Mouse (Mus musculus) megakaryocyte, adult 5-6 weeks (primary cell): ENCODE results near the gene Metrn. TPM values are rescaled to one million over a fixed set of nuclear protein-coding genes. Genes with fewer than 3 reads are reported as not detected.

Experiments
- ATAC-seq: 2 replicates; pipeline ENCODE4 v1.8.0; 2016; ENCODE audit warnings: mild to moderate bottlenecking, inconsistent platforms; ENCODE audit not compliant: poor library complexity, severe bottlenecking
- total RNA-seq, 2 experiments: library from RNA; stranded (forward) in 1 of 2; stranded (reverse) in 1 of 2; fragments of 153-499, 151-499 nt in 1 of 2; fragments of 221-1000, 200-1000 nt in 1 of 2; gene quantifications; 2 replicates each; pipeline versions ENCODE4 v1.2.3 to v1.2.4; 2015 to 2017

Metrn gene
- total RNA-seq, 2 experiments from 2014 or later: 3.2 to 11.2 TPM

DNA sequence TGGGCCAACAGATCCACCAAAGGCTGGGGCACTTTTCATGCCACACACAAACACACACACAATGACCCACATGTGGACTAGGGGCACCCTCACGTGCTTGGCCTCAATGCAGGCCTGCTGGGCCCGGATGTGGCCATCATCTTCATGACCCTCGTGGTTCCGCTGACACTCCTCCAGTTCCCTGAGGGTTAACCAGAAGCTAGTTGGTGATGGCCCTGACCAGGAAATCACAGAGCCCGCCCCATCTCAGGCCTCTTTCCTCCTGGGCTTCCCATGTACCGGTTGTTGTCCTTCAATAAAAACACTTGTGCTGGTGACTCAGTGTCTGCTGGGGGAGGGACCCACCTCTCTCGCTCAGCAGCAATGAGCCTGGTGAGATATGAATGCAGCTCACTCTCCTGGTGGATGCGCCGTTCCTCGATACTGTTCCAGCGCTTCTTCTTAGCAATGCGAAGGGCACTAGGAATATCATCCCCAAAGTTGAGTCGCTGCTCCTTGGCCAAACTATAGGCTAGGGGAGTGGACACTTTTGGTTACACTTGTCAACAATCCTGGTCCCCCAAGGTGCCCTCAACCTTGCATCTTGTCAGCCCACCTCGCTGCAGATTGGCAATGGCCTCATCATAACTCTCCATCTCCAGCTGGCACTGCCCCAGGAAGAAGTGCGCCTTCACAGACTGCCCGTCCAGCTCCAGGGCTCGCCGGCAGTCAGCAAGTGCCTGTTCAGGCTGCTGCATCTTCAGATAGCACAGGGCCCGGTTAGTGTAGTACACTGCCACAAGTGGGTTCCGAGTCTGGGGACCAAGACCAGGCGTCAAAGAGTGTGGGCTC lies 34.7 kb upstream of the Metrn start:
- ATAC-seq: no peak

GRCm38 (mm10) chr17:25830806-25831431 lies 34.0 kb upstream of the Metrn start:
- ATAC-seq: no peak

GRCm38 (mm10) chr17:25830200-25830753 lies 33.3 kb upstream of the Metrn start:
- ATAC-seq: no peak

- no peak for ATAC-seq
These were observed 32.7 kb upstream of the Metrn start for GRCm38 (mm10) chr17:25829558-25830017.

DNA sequence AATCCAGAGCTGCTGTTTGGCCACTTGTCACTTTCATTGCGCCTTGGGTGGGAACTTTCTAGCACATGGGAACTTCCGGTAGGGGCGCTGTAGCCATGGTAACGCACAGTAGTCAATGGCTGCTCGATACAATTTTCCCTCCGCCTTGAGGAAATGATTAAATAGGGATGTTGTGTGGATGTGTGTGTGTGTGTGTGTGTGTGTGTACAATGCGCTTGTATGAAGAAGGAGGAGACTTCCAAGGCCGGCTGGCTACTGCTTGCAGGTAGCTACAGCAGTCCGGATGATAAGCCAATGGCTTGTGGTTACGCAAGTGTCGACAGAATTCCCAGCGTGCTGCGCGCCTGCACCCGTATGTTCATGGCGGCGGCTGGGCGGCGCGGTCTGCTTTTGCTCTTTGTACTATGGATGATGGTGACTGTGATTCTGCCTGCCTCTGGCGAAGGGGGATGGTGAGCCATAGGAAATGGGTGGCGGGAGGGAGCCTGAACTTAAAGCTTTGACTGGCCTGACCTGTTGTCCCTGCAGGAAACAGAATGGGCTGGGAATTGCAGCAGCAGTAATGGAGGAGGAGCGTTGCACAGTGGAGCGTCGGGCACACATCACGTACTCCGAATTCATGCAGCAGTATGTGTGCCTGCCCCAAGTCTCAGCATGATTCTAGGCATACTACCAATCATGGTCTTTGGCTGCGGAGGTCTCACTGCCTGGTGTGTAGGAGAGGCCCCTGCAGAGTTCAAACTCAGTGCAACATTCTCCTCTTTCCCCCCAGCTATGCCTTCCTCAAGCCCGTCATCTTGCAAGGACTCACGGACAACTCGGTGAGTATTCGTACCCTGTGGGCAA lies 32.0 kb upstream of the Metrn start, which contains the start of gene Jmjd8:
Gene Jmjd8, plus strand, starts transcription at position 156 of the 846 bp plus-strand sequence.
- peak; percentile 34 for ATAC-seq

DNA sequence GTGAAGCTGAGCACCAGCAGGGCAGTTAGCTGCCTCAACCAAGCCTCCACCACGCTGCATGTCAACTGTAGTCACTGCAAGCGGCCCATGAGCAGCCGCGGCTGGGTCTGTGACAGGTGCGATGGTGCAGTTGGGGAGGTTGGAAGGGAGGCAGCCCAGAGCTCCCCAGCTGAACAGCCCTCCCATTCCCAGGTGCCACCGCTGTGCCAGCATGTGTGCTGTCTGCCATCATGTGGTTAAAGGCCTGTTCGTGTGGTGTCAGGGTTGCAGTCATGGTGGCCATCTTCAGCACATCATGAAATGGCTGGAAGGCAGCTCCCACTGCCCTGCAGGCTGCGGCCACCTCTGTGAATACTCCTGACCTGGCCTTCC lies 31.3 kb upstream of the Metrn start:
- no peak for ATAC-seq

GRCm38 (mm10) chr17:25827546-25828222 lies 30.7 kb upstream of the Metrn start:
- ATAC-seq: no peak

DNA sequence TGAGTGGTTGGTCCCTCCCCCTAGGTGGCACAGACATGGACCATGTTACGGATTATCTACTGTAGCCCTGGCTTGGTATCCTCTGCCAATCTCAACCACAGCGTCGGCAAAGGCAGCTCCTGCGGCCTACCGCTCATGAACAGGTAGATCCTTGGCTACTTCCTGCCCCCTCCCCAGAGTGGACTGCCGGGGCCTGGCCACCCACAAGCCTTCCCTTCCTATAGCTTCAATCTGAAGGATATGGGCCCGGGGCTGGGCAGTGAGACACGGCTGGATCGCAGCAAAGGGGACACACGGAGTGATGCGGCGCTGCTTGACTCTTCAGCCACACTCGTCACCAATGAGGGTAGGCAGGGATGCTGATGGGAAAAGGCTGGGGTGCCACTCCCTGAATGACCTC lies 30.1 kb upstream of the Metrn start:
- ATAC-seq: no peak

DNA sequence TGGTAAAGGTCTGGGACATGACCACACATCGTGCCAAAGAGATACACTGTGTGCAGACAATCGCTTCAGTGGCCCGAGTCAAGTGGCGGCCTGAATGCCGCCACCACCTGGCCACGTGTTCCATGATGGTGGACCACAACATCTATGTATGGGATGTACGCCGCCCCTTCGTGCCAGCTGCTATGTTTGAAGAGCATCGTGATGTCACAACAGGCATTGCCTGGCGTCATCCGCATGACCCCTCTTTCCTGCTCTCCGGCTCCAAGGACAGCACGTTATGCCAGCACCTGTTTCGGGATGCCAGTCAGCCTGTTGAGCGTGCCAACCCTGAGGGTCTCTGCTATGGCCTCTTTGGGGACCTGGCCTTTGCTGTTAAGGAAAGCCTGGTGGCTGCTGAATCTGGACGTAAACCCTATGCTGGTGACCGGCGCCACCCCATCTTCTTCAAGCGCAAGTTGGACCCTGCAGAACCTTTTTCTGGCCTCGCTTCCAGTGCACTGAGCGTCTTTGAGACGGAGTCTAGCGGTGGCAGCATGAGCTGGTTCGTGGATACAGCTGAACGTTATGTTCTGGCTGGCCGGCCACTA lies 29.1 kb upstream of the Metrn start:
- ATAC-seq: no peak

- no peak for ATAC-seq
These were observed 28.4 kb upstream of the Metrn start for GRCm38 (mm10) chr17:25825311-25825710.

GRCm38 (mm10) chr17:25824362-25825142 lies 27.6 kb upstream of the Metrn start:
- no peak for ATAC-seq

- peak; percentile 94 for ATAC-seq
These were observed 26.5 kb upstream of the Metrn start, which contains the start of gene Wdr24 for GRCm38 (mm10) chr17:25823452-25823851. TSS of gene Wdr24 (plus strand) at chr17:25823627.

DNA sequence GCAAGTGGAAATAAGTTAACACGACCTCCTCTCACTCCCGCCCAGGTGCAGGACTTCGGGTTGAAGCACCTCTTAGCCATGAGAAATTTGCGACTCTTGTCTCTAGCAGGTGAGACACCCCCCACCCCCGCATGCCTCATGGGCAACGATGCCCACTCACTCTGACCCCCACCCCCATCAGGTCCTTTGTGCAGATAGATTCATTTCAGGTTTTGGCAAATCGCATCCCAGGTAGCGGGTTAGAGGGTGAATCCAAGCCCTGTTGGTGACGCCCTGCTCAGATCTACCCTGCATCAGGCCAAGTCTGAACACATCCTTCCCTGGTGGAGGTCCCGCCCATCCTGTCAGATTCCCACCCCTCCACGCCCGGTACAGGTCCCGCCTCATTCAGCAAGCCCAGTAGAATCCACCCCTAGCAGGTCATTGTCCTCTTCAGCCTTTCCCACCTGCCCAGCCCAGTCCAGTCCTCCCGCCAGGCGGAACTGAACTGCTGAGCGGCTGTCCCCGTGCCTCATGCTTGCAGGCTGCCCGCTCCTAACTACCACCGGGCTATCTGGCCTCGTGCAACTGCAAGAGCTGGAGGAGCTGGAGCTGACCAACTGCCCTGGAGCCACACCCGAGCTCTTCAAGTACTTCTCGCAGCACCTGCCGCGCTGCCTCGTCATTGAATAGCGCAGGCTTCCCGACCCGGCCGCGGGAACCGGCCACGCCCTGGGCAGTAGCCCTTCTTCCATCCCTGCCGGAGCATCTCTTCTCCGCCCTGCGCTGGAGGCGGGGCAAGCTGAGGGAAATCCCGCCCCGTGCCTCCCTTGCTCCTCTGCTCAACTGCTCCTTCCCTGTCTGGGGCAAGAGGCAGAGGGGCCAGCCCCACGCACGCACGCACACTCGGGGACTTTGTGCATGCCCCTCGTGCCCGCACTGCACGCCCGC lies 22.2 kb upstream of the Metrn start:
- peak; percentile 34; the same call in 1 of the 2 replicates for ATAC-seq

DNA sequence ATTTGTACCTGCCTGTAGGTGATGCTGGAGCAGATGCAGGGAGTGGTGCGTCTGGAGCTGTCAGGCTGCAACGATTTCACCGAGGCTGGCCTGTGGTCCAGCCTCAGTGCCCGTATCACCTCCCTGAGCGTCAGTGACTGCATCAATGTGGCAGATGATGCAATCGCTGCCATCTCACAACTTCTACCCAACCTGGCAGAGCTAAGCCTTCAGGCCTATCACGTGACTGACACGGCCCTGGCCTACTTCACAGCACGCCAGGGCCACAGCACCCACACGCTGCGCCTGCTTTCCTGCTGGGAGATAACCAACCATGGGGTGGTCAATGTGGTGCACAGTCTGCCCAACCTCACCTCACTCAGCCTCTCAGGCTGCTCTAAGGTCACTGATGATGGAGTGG lies 20.7 kb upstream of the Metrn start:
- no peak for ATAC-seq

GRCm38 (mm10) chr17:25813471-25813870 lies 16.5 kb upstream of the Metrn start:
- peak; percentile 68 for ATAC-seq

- no peak for ATAC-seq
These were observed 14.0 kb upstream of the Metrn start for GRCm38 (mm10) chr17:25810890-25811289.

DNA sequence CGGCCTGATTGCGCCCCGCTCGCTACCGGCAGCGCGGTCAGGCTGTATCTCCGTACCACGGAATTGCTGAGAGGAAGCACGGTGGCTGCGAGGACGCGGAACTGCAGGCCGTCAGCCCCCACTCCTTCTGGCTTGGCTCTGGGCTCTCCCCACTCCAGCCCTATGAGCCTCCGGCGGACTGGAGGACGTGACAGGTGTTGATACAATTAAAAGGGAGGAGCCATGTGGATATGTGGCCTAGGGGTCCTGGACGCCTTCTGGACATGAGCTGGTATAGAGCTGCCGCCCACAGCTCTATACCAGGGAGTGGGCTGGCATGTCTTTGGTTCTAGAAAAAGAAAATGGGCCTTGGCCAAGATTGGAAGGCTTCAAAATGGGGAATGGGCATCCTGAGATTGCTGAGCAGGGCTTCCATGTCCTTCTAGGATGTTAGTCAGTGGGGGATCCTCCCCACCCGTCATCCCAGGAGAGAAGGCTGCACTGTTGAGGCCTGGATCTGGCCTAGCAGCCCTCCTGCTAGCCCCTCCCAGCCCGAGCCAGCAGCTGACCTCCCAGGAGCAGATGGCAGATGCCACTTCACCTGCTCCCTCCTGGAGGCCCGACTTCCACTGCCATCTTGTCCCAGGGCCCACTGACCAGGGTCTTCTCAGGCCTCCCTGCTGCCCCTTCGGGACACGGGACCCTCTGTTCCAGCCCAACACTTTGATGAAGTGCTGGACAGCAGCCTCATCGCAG lies 12.8 kb upstream of the Metrn start:
- no peak for ATAC-seq
